Mouse (Mus musculus) liver, postnatal 0 days (tissue): ENCODE results near the gene Dcaf5.

Source experiments
- CTCF ChIP-seq: sonication (generic); IDR thresholded peaks from 2 replicates; pipeline ENCODE4 v1.5.1; 2016; ENCODE audit warnings: antibody characterized with exemption, low read depth
- EP300 ChIP-seq: IDR thresholded peaks from 2 replicates; pipeline ENCODE4 v1.6.1; 2016; ENCODE audit warnings: antibody characterized with exemption, low read depth, mild to moderate bottlenecking

GRCm38 (mm10) chr12:80298714-80299113 is 137.7 kb downstream of the Dcaf5 start:
- TF ChIP-seq CTCF (no peak), EP300 (no peak)
